Mouse (Mus musculus) ES-E14 (cell line): ENCODE results near the gene Chst15.

ENCODE experiments used
- CHD2 ChIP-seq: IDR thresholded peaks from 2 replicates; pipeline ENCODE4 v1.6.1; 2014; ENCODE audit warnings: mild to moderate bottlenecking, low read depth, low read length, inconsistent platforms
- HCFC1 ChIP-seq: IDR thresholded peaks from 2 replicates; pipeline ENCODE4 v1.6.1; 2012; ENCODE audit warnings: low read length, inconsistent platforms, borderline replicate concordance; ENCODE audit not compliant: insufficient read depth
- ZC3H11A ChIP-seq: IDR thresholded peaks from 2 replicates; pipeline ENCODE4 v1.6.1; 2012; ENCODE audit warnings: low read depth, mild to moderate bottlenecking, inconsistent platforms, low read length, borderline replicate concordance
- ZNF384 ChIP-seq: IDR thresholded peaks from 2 replicates; pipeline ENCODE4 v1.6.1; 2012; ENCODE audit warnings: low read depth, low read length, inconsistent platforms

DNA sequence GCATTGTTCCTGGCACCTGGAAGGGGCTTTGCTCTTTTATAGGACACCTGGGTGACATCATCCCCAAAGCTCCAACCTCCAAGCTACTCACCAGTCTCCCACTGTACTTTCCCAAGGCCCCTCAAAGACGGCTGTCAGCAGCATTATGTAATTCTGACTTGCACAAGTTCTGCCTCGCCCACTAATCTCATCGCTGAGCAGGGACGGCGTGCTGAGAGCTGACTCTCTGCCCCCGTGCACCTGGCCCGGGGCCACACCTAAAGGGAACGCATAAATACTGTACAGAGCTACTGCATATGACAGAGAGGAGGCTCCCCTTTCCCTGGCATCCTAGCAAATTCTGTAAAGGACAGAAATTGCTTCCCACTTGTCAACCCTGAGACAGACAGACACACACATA lies 4.6 kb downstream of the Chst15 start:
- no peak for TF ChIP-seq CHD2
- TF ChIP-seq ZNF384 = no peak
- no peak for TF ChIP-seq HCFC1
- no peak for TF ChIP-seq ZC3H11A
